Mouse (Mus musculus) G1E-ER4 (cell line): ENCODE data around the gene Piga. TPM values are rescaled to one million over a fixed set of nuclear protein-coding genes. Genes with fewer than 3 reads are reported as not detected.

Source experiments
- GATA1 ChIP-seq: IDR thresholded peaks from one replicate; pipeline ENCODE4 v1.8.0; 2012; ENCODE audit warnings: low read length, inconsistent platforms
- polyA plus RNA-seq: library from polyadenylated mRNA; stranded (reverse); fragments of >175 nt; gene quantifications from 2 replicates; pipeline ENCODE4 v1.2.3, GENCODE M21; 2012

Gene Piga
- polyA plus RNA-seq, 1 experiment, result 1.1 TPM

DNA sequence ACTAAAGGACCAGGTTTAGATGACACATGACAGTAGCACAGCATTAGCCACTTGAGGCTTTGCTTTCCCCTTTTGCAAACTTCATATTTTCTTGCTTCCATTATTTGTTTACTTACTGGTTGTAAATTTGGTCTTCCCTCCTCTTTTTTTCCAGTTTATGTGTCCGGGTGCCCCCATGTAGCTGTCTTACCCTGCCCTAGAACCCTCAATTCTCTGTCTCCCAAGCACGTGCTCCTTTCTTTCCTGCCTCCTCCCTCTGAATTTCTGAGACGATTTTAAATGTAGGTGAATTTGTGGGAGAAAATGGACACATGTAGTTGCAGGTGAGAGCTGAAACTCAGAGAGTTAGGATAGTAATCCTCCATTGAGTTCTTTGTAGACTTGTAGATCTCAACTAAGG lies 931 bp downstream of the Piga start:
- no peak for TF ChIP-seq GATA1

DNA sequence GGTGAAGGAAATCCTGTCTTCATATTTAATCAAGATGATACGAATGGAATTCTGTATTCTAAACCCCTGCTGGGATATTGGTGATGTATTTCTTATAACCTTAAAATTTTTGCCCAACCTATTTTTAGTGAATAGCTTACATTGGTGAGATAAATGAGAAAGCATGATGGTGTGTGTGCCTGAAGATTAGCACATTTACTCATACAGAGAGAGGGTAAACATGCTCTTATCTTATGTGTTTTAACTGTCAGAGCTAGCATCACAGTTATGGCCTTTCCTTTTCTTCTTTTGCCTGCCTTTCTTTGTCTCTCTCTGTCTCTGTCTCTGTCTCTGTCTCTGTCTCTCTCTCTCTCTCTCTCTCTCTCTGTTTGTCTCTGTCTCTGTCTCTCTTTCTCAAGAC lies 5.2 kb downstream of the Piga start:
- no peak for TF ChIP-seq GATA1

DNA sequence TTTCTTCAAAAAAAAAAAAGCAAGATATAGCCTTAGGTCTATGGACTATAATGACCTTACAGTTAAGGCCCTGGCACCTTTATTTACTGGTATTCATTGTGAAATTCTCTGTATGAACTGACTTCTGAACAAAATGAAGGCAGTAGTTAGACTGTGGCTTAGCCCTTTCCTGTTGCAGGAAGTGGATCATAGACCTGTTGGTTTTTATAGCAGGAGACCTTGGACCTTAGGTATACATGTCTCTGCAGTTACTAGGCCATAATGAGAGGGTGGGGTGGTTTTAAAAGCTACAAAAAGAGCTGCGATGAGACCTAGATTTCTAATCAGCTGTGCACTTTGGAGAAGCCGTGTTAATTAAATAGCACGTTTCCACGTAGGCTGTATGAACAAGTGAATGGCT lies 7.7 kb downstream of the Piga start:
- TF ChIP-seq GATA1, result no peak

DNA sequence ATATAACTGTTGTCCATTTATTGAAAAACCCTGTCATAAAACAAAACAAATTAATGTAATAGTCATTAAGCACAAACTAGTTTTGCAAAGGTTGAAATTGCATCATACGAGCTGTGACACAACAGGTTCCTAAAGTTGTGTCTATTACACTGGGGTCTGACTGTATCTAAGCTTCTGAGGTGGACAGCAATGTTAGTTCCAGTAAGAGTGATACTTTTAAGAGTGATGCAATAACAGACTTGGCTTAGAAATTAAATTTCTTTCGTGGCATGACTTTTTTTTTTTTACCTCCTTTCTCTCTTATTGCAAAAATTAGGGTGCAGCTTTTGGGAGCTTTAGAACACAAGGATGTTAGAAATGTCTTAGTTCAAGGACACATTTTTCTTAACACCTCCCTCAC lies 8.6 kb downstream of the Piga start:
- no peak for TF ChIP-seq GATA1

DNA sequence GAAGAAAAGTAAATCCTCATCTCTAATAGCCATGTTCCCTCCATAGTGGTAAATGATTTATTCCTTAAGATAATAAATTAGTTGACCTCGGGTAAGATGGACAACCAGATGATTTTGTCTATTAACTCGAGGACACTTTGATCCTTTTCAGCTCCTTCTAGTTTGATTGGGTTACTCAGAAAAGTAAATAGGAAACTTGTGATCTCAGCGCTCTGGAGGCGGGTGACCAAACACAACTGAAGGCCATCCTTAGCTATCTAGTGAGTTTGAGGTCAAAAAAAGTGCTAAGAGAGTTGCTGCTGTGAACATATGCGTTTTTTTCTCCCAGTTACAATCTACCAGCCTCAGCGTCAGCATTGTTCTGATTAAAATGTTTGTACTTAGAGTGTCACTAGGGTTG lies 11.0 kb downstream of the Piga start:
- TF ChIP-seq GATA1, result no peak

DNA sequence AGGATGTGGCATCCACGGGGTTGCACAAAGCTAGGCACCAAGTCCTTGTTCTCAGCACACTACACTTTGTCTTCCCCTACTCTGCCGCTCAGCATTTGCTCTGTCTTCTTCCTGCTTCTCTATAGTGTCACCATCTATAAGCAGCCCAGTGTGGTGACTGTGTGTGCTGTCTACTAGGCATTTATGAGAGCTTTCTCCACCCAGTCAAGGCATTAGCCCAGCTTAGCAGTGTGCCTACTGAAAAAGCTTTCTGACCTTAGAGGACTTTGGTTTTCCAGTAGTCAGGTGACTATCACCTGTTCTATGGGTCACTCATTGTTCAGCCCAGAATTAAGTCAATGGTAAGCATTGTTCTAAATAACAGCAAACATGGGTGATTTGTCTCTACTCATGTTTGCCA lies 11.5 kb downstream of the Piga start:
- TF ChIP-seq GATA1, result no peak

DNA sequence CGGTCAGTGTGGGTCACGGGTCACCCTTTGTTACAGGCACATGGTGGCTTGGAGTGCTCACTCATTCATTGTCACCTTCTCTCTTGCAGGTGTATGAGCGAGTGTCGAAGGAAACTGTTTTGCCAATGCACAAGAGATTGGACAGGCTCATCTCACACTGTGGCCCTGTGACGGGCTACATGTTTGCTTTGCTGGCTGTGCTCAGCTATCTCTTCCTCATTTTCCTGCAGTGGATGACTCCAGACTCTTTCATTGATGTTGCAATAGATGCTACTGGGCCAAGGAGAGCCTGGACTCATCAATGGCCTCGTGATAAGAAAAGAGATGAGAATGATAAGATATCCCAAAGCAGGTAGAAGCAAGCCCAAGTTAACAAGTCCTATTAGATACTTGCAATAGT lies 12.0 kb downstream of the Piga start:
- no peak for TF ChIP-seq GATA1

DNA sequence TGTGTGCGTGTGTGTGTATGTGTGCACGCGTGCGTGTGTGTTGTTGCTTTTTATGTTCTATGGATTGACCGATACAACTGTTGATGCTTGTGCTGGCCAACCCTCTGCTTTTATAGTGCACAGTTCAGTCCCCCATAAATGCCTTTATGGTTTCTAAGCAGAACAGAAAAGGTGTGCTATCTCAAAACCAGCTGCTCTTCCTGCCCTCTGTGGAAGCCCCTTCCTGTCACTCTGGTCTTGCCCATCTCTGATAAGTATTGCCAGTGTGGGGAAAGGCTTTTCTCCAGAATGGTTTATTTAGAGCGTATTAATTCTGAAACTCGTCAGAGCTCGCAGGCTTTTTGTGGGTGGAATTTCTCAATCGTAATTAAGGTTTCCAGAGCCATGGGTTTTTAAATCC lies 13.1 kb downstream of the Piga start:
- TF ChIP-seq GATA1, result no peak

DNA sequence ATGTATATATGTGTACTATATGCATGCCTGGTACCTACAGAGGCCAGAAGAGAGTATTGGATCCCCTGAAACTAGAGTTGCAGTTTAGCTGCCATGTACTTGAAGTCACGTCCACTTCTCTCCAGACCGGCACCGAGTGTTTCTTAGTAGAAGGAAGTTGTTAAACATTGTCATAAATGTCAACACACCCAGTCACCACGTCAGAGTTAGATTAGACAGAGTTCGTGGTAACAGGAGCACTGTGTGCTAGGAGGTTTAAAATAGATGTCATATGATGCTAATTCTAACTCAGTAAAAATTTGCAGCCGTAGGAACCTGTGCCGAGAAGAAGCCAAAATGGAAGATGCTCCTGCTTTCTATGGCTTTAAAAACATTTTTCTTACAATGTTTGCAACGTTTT lies 17.1 kb downstream of the Piga start, which contains the start of gene Asb11:
Asb11 (plus strand) TSS at position 286 of the 400 bp plus-strand sequence.
- no peak for TF ChIP-seq GATA1

DNA sequence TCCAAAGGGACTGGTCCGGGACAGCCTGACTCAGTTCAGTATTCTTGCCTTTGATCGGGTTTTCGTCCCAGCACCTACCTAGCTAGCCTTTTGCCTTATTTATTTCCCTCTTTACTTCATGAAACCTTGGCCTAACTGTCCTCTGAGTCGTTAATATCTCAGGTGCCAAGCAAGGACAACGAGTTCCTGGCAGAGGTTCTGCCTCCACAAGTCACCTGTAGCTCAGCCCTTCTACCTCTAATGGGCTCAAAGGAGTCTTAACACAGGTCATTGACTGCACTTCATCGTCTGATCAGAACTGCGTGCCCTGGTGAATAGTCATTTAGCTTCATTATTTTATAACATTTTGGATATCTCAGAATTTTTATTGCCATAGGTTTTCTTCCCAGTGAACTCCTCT lies 19.9 kb downstream of the Piga start:
- TF ChIP-seq GATA1, result no peak

DNA sequence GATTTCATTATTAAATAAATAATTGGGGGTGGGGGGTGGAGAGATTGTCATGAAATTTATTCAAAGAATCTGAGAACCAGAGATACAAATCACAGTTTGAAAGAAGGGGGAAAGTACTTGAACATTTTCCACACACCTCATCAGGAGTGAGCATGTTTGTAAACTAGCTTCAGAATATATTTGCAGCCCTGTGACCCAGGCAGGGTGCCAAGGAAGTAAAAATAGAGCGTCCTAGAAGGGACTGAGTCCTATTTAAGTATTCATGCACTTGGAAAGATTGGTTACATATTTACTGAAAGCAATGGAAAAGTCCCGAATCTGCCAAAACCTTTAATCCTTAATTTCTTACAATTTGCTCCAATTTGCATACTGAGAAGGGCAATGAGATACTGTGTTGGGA lies 20.6 kb downstream of the Piga start:
- TF ChIP-seq GATA1, result no peak

DNA sequence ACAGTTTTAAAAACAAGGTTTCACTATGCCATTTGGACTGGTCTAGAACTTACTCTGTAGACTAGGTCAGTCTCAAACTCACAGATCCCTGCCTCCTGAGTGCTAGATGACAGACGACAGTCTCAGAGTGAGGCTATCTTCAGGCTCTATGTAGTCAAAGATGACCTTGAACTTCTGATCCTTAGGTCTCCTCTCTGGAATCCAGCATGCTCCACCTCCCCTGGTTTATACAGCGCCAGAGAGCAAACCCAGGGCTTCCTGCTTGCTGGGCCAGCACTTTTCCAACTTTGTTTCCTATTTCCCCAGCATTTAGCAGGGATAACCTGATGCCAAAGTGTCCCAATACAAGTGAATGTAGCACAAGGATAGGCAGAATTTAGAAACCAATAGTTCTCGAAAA lies 21.1 kb downstream of the Piga start:
- no peak for TF ChIP-seq GATA1

DNA sequence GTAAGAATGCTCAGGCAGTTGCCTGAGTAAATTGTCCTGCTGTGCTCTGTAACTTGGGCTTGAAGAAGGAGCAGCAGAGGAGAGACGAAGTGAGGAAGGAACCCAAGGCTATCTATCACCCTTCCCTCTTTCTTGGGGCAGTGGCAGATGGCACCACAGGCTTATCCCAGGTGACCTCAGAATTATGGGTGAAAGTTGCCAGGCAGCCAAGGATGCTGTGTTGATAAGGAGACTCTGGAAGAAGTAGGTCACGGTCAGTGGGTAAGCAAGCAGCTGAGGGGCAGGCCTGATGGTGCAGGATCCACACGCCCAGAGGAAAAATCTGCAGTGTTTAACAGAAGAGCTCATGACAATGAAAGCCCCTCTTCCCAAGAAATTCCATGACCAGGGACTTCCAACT lies 21.7 kb downstream of the Piga start:
- TF ChIP-seq GATA1, result no peak

DNA sequence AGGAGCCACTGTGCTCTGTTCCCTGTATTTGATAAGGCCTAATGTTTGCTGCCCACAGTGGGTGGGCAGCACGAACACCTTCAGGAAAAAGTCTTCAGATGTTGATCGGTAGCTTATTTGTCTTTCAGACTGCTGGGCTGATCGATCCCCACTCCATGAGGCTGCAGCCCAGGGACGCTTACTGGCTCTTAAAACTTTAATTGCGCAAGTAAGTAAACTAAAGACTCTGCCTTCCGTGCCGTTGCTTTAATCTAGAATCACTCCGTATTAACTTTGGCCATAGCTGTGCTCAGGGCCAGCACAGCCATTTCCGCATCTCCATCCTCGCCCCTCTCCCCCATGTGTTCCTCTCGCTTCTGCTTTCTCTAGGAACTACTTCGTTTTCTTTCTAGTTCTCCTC lies 26.0 kb downstream of the Piga start:
- no peak for TF ChIP-seq GATA1

DNA sequence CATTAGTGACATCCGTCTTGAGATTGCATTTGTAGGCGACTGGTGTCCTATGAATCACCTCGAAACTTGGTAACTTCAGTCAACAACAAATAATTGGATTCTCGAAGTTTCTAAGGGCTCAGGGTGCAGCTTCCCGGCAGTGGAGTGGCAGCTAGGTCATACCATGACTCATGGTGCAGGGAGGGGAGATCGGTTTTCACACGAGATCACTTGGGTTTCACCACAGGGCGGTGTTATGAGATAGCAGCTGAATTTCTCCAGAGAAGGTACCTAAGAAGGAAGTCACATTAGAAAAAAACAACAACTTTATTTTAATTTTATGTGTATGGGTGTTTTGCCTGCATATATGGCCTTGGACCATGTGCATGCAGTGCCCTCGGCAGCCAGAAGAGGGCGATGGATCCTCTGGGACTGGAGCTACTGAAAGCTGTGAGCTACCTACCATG lies 26.5 kb downstream of the Piga start:
- no peak for TF ChIP-seq GATA1

DNA sequence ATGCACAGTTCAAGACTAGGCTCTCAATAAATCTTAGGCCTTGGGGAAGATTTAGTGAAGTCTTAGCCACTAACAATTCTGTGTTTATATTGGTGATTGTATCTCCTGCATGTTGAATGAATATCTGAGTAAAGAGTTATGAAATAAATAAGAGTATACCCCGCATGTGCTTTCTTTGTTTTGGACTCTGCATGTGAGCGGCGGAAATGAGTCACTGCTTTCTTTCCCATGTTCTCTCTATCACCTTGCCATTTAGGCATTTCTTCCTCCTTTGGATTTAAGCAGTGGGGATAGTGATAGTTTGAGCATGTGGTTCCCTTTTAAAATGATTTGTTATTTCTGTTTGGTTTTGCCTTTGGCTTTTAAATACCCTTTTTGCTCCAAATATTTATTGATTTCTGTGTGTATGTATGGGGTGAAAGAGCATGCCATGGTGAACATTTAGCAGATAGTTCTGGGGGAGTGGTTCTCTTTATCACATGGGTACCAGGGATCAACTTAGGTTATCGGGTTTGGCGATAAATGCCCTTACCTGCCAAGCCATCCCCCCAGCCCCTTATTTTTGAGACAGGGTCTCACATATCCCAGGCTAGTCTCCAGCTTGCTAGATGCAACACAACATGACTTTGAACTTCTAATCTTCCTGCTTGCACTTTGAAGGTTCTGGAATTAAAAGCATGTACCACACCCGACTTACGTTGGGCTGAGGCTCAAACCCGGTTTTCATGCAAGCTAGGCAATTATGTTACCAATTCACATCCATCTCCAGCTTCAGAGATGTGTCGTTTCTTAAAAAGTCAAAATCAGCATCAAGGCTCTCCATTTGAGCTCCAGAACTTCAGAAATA lies 27.5 kb downstream of the Piga start:
- no peak for TF ChIP-seq GATA1

DNA sequence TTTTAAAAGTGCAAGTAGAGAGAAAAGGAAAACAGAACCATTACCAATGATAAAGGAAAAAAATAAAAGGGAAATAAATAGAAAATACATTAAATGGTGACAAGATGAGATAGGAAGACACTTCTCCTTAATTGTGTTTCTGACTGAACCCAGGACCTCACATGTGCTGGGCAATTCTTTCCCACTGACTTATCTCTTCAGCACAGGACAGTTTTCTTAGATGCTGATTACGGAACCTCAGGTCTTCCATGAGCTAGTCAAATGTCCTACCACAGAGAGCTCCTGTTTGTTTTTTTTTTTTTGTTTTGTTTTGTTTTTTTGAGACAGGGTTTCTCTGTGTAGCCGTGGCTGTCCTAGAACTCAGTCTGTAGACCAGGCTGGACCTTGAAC lies 28.1 kb downstream of the Piga start:
- TF ChIP-seq GATA1, result no peak
